Mouse (Mus musculus): Measurements from ENCODE around the gene Antxr1.

Gene Antxr1

GRCm38 (mm10) chr6:87143594-87143993 is 192.0 kb downstream of the Antxr1 start:
- in situ Hi-C loops (cut with MboI, MseI): no loop called here

DNA sequence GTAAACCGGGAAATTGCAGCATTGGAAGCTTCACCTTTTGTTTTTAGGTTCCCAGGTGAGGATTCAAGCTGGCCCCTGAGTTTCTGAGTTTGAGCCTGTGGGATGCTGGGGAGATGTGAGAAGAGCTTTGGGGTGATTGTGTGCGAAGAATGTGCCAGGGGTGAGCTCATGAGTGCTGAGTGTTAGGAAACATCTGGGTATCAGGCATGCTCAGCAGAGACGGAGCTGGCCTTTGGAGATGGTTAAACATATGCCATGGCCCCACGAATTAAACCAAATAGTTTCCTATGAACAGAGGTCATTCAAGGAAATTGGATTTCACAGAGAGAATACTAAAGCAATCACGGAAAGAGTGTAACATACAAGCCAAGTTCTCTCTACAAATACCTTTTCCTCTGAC is 193.4 kb downstream of the Antxr1 start:
- in situ Hi-C loops (cut with MboI, MseI): no loop called here

DNA sequence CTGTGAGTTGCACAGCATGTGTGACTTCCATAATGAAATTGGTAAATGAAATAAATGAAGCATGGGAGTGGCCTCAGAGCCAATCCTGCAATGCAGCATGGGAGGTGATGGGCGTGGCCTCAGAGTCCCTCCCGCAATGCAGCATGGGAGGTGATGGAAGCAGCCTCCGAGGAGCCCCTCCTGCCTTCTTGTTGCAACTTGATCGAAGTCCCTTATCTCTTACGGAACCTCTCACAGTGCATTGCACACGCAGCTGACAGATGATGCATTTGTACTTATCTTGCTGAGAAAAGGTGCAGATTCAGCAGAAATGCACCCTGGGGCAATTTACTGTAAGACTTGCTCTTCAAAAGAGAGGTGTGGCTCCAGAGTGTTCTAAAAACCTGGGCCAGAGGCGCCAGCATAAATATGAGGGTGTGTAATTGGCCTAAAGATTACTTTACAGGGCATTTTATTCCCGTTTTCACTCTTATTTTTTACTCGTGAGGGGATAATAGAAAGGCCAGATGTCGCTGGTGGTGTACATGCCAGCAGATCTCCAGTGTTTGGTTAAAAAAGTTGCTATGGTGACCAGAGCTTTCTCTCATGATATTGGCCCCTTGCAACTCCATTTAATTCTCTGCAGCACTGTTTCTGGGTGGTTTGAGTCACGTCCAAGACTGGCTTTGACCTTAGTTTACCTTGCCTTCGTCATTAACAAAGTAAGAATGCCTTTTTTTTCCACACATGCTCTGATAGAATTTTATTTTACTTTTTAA is 195.6 kb downstream of the Antxr1 start:
- in situ Hi-C loops (cut with MboI, MseI): no loop called here

- in situ Hi-C loops (cut with MboI, MseI): no loop called here
Observed at GRCm38 (mm10) chr6:87138479-87138878, 197.1 kb downstream of the Antxr1 start.

- in situ Hi-C loops (cut with MboI, MseI): no loop called here
Observed at GRCm38 (mm10) chr6:87133966-87134546, 201.6 kb downstream of the Antxr1 start.

DNA sequence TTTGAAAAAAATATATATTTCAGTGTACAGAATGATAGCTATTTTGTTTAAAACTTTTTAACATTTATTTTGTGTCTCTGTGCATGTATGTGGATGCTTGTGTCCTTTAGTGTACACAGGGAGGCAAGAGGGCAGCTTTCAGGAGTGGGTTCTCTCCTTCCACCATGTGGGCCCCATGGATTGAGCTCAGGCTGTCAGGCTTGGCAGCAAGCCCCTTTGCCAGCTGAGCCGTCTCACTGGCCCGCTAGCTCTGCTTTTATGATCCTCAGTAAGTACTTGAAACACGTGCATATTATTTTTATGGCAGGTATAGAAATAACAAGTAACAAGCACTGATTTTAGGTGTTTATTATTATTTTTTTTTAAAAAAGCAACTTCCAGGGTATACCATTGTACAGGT is 202.1 kb downstream of the Antxr1 start:
- in situ Hi-C loops (cut with MboI, MseI): no loop called here

GRCm38 (mm10) chr6:87131078-87131477 is 204.5 kb downstream of the Antxr1 start:
- in situ Hi-C loops (cut with MboI, MseI): no loop called here

GRCm38 (mm10) chr6:87130628-87131027 is 205.0 kb downstream of the Antxr1 start:
- in situ Hi-C loops (cut with MboI, MseI): no loop called here

GRCm38 (mm10) chr6:87129861-87130260 is 205.8 kb downstream of the Antxr1 start:
- in situ Hi-C loops (cut with MboI, MseI): no loop called here

GRCm38 (mm10) chr6:87127049-87127753 is 208.4 kb downstream of the Antxr1 start:
- in situ Hi-C loops (cut with MboI, MseI): no loop called here

DNA sequence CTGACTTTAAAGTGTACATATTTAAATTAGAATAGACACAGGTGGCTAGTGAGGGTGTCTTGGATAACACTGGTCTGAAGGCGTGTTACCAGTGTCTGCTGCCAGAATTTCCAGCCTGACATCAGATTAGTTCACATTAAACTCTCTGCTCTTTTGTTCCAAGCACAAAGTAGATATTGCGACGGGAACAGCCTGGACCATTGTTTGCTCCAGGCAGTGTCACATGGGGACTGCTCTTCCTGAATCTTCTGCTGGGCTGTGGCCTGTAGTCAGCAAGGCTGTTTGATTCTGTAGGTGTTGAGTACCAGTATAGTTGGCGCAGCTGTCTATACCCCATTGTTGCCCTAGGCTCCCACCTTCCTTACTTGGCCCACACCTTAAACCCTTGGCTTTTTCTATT is 211.6 kb downstream of the Antxr1 start:
- in situ Hi-C loops (cut with MboI, MseI): no loop called here

DNA sequence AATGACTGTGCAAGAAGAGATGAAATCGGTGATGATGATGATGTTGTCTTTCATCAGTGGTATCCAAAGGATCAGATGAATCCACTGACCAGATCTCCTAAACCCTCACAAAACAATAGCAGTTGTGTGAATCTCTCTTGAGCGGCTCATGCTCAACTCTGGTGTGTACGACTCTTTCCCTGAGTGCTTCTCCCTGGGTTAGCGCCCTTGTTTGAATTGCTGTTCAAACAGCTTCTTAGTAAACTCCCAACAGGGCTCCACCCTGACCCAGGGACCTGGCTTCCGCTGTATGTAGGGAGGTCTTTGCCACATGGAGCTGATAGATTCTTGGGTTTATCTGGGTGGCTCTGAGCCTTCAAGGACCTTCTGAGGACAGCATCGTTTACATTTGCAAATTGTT is 212.2 kb downstream of the Antxr1 start:
- in situ Hi-C loops (cut with MboI, MseI): no loop called here

GRCm38 (mm10) chr6:87121961-87122360 is 213.7 kb downstream of the Antxr1 start:
- in situ Hi-C loops (cut with MboI, MseI): no loop called here

GRCm38 (mm10) chr6:87120661-87121060 is 215.0 kb downstream of the Antxr1 start:
- in situ Hi-C loops (cut with MboI, MseI): no loop called here

DNA sequence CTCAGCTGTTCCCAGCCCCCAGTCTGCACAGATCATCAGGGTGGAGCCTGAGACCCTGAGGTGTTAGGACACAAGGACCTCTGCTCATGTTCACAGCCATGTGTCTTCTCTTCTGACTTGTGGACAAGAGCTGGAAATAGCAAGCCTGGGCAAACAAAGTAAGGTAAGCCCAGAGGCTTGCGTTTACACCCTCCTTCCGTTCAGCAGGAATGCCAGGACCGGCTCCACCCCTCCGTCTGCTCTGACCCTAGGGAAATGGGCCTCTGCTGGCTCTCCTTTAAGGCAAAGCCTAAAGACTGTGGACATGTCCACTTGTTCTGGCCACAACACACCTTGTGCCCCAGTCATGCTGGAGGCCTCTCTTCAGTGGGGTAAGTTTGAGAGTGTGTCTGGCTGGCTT is 215.6 kb downstream of the Antxr1 start:
- in situ Hi-C loops (cut with MboI, MseI): no loop called here

DNA sequence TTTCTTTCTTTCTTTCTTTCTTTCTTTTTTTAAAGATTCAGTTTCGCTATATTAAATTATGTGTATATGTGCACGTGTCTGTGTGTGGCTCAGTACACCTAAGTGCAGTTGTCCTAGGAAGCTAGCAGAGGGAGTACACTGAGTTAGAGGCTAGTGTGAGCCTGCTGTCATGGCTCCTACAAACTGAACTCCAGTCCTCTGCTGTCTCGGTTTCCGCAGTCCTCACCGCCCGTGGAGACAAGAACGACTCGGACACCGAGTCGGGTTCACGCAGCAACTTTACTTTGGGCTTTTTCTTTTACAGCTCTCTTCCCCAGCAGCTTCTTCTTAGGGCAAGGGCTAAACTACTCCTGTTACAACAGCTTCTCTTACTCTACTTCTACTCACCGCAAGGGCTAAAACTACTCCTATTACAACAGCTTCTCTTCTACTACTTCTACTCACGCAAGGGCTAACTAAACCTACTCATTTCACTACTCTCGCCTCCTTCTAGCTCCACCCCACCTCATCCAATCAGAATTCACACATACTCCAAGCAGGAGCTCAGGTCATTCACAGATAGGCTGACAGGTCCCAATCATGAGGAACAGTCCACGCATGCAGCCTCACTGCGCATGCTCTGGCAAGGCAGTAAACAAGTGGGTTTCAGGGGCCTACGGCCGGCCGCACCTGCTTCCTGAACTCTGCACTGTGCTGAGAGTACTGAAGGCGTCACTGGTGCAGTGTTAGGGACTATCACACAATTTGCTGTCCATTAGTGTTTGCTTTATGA is 216.4 kb downstream of the Antxr1 start:
- in situ Hi-C loops (cut with MboI, MseI): no loop called here

DNA sequence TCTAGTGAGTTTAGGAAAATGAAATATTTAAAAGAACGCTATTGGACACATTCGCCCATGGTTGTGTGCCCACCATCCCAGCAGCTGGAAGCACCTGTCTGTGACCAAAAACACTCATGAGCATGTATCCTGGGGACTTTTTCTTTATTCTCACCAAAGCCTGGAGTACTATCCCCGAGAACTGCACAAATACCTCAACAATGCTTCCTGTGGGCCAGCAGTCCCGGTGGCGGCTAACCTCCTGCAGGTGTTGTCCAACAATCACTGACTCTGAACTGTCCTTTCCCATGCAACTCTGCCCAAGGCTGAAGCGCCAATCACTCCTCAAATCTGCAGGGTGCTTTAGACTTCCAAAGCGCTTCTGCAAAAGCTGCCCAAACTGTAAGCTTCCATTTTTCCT is 219.0 kb downstream of the Antxr1 start:
- in situ Hi-C loops (cut with MboI, MseI): no loop called here

DNA sequence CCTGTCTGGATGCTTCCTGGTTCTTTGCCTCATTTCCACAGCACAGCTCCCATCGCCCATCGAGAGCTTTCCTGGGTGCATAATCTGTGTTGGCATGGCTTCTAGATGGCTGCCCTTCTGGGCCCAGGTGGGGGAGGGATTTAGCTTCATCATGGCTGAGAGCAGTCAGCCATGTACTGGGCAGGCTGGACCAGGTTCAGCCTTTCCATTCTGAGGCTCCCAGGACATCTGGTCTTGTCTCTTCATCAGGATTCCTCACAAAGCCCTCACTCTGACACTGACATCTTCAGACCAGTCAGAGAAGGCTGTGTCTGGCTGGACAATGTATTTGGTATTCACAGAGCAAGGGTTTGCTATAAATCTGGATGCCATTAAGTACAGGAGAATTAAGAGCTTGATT is 219.6 kb downstream of the Antxr1 start:
- in situ Hi-C loops (cut with MboI, MseI): no loop called here

- in situ Hi-C loops (cut with MboI, MseI): loop anchor here (5.0 kb wide), 1 partner anchor 100 kb away; no protein-coding TSS in a partner anchor
Observed at GRCm38 (mm10) chr6:87112125-87112524, 223.5 kb downstream of the Antxr1 start.

- in situ Hi-C loops (cut with MboI, MseI): loop anchor here (5.0 kb wide), 1 partner anchor 101 kb away; no protein-coding TSS in a partner anchor
Observed at GRCm38 (mm10) chr6:87111493-87111892, 224.1 kb downstream of the Antxr1 start.

DNA sequence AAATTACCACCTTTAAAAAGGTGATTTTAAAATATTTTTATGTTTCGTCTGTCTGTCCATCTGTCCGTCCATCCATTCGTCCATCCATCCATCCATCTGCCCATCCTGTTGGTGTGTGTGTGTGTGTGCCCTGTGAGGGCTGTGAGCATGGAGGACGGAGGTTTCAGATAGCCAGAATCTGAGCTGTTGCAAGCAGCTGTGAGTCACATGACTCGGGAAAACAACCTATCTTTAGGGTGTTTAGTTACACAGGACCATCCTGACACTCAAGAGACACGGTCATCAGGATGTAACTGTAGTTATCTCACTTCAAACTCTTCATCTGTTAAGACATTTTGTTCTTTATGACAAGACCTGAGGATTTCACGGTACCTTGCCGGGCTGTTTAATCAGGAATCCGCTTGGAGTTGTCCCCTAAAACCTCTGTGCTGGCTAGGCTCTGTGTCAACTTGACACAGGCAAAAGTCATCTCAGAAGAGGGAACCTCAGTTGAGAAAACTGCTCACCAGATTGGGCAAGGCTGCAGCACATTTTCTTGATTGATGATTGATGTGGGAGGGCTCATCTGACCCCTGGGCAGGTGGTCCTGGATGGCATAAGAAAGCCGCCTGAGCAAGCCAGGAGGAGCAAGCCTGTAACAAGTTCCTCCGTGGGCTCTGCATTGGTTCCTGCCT is 231.4 kb downstream of the Antxr1 start, which contains the start of gene D6Ertd527e:
Gene D6Ertd527e (plus strand): TSS at position 624 of the 674 bp plus-strand sequence.
- in situ Hi-C loops (cut with MboI, MseI): loop anchor here (5.0 kb wide), 1 partner anchor 223 kb away; no protein-coding TSS in a partner anchor
